Mouse (Mus musculus): ENCODE data around the gene Sdhaf1. TPM values are rescaled to one million over a fixed set of nuclear protein-coding genes. Genes with fewer than 3 reads are reported as not detected.

Sdhaf1 gene
- total and polyA plus RNA-seq, 2 experiments from 2014 or later, result 16.5 to 23.3 TPM

GRCm38 (mm10) chr7:30346635-30347379, 23.1 kb upstream of the Sdhaf1 start:
- no peak overlapping the region for H3K4me2 ChIP-seq (ENCODE audit: low read depth, low read length)
- H3K9ac ChIP-seq (replicated peaks; ENCODE audit: low read depth, low read length), result no peak overlapping the region
- H3K4me3 ChIP-seq (ENCODE audit: low read depth, low read length), result no peak overlapping the region
- no peak overlapping the region for H3K27ac ChIP-seq (ENCODE audit: low read depth)
- DNase-seq (ENCODE audit: low spot score) (no peak), ATAC-seq (ENCODE audit: insufficient read depth, low read depth) (no peak)
- no peaks in the 10 kb centered on the region for H3K36me3 ChIP-seq (replicated peaks; ENCODE audit: control insufficient read depth, insufficient read depth, low read length)
- H3K9me3 ChIP-seq (replicated peaks; ENCODE audit: control insufficient read depth, low read length), result no peaks in the 10 kb centered on the region
- TF ChIP-seq EP300 (IDR thresholded peaks at IDR 0.05; ENCODE audit: low read depth) (no peak), CTCF (IDR thresholded peaks at IDR 0.05; ENCODE audit: low read depth) (no peak)
- 21% methylated on average over 21 of the region's 21 CpGs for WGBS
- H3K27me3 ChIP-seq (ENCODE audit: control insufficient read depth, insufficient read depth, low read length), result peaks cover 41% of the 10 kb centered on the region
- no peaks in the 10 kb centered on the region for H3K4me1 ChIP-seq (ENCODE audit: control insufficient read depth, insufficient read depth)

- Histone ChIP-seq H3K27me3 (ENCODE audit: control insufficient read depth, insufficient read depth, low read length) (peaks cover 14% of the 10 kb centered on the region), H3K9me3 (replicated peaks; ENCODE audit: control insufficient read depth, low read length) (no peaks in the 10 kb centered on the region), H3K36me3 (replicated peaks; ENCODE audit: control insufficient read depth, insufficient read depth, low read length) (no peaks in the 10 kb centered on the region), H3K4me1 (ENCODE audit: control insufficient read depth, insufficient read depth) (no peaks in the 10 kb centered on the region), H3K4me3 (ENCODE audit: low read depth, low read length) (no peak overlapping the region), H3K4me2 (ENCODE audit: low read depth, low read length) (no peak overlapping the region), H3K27ac (ENCODE audit: low read depth) (no peak overlapping the region), H3K9ac (replicated peaks; ENCODE audit: low read depth, low read length) (no peak overlapping the region)
- 67% methylated on average over 5 of the region's 5 CpGs for WGBS
- DNase-seq (ENCODE audit: low spot score), result no peak
- TF ChIP-seq EP300 (IDR thresholded peaks at IDR 0.05; ENCODE audit: low read depth) (no peak), CTCF (IDR thresholded peaks at IDR 0.05; ENCODE audit: low read depth) (no peak)
- no peak for ATAC-seq (ENCODE audit: insufficient read depth, low read depth)
Observed at GRCm38 (mm10) chr7:30339432-30340109, 15.9 kb upstream of the Sdhaf1 start.

- H3K27me3 ChIP-seq (ENCODE audit: control insufficient read depth, insufficient read depth, low read length), result peaks cover 14% of the 10 kb centered on the region
- H3K4me2 ChIP-seq (ENCODE audit: low read depth, low read length), result 0 out of 2 replicates have a peak overlapping the region, but pooled peaks have one; percentile 12
- DNase-seq (ENCODE audit: low spot score), result peak; percentile 78
- no peak overlapping the region for H3K27ac ChIP-seq (ENCODE audit: low read depth)
- H3K36me3 ChIP-seq (replicated peaks; ENCODE audit: control insufficient read depth, insufficient read depth, low read length), result no peaks in the 10 kb centered on the region
- H3K9ac ChIP-seq (replicated peaks; ENCODE audit: low read depth, low read length), result no peak overlapping the region
- 3% methylated on average over 9 of the region's 9 CpGs for WGBS
- H3K4me3 ChIP-seq (ENCODE audit: low read depth, low read length), result no peak overlapping the region
- H3K4me1 ChIP-seq (ENCODE audit: control insufficient read depth, insufficient read depth), result peaks cover 26% of the 10 kb centered on the region
- no peaks in the 10 kb centered on the region for H3K9me3 ChIP-seq (replicated peaks; ENCODE audit: control insufficient read depth, low read length)
- ATAC-seq (ENCODE audit: insufficient read depth, low read depth), result no peak; the same call in 1 of the 2 replicates
- TF ChIP-seq CTCF (IDR thresholded peaks at IDR 0.05; ENCODE audit: low read depth) (peak; percentile 95), EP300 (IDR thresholded peaks at IDR 0.05; ENCODE audit: low read depth) (no peak)
Observed at GRCm38 (mm10) chr7:30336384-30336783, 12.7 kb upstream of the Sdhaf1 start.

- Histone ChIP-seq H3K4me2 (ENCODE audit: low read depth, low read length) (no peak overlapping the region), H3K36me3 (replicated peaks; ENCODE audit: control insufficient read depth, insufficient read depth, low read length) (no peaks in the 10 kb centered on the region), H3K4me1 (ENCODE audit: control insufficient read depth, insufficient read depth) (peaks cover 26% of the 10 kb centered on the region), H3K27ac (ENCODE audit: low read depth) (no peak overlapping the region), H3K9ac (replicated peaks; ENCODE audit: low read depth, low read length) (no peak overlapping the region), H3K27me3 (ENCODE audit: control insufficient read depth, insufficient read depth, low read length) (peaks cover 14% of the 10 kb centered on the region), H3K4me3 (ENCODE audit: low read depth, low read length) (no peak overlapping the region), H3K9me3 (replicated peaks; ENCODE audit: control insufficient read depth, low read length) (no peaks in the 10 kb centered on the region)
- 77% methylated on average over 6 of the region's 6 CpGs for WGBS
- no peak for DNase-seq (ENCODE audit: low spot score)
- no peak for ATAC-seq (ENCODE audit: insufficient read depth, low read depth)
- no peak for TF ChIP-seq EP300 (IDR thresholded peaks at IDR 0.05; ENCODE audit: low read depth)
- TF ChIP-seq CTCF (IDR thresholded peaks at IDR 0.05; ENCODE audit: low read depth), result no peak
Observed at GRCm38 (mm10) chr7:30335688-30336087, 12.0 kb upstream of the Sdhaf1 start.

- DNase-seq (ENCODE audit: low spot score) (no peak), ATAC-seq (ENCODE audit: insufficient read depth, low read depth) (no peak)
- Histone ChIP-seq H3K9ac (replicated peaks; ENCODE audit: low read depth, low read length) (no peak overlapping the region), H3K27ac (ENCODE audit: low read depth) (no peak overlapping the region), H3K9me3 (replicated peaks; ENCODE audit: control insufficient read depth, low read length) (no peaks in the 10 kb centered on the region), H3K27me3 (ENCODE audit: control insufficient read depth, insufficient read depth, low read length) (peaks cover 14% of the 10 kb centered on the region), H3K36me3 (replicated peaks; ENCODE audit: control insufficient read depth, insufficient read depth, low read length) (no peaks in the 10 kb centered on the region), H3K4me1 (ENCODE audit: control insufficient read depth, insufficient read depth) (peaks cover 26% of the 10 kb centered on the region), H3K4me3 (ENCODE audit: low read depth, low read length) (no peak overlapping the region), H3K4me2 (ENCODE audit: low read depth, low read length) (no peak overlapping the region)
- 73% methylated on average over 5 of the region's 5 CpGs for WGBS
- TF ChIP-seq EP300 (IDR thresholded peaks at IDR 0.05; ENCODE audit: low read depth) (no peak), CTCF (IDR thresholded peaks at IDR 0.05; ENCODE audit: low read depth) (no peak)
Observed at GRCm38 (mm10) chr7:30334563-30334962, 10.9 kb upstream of the Sdhaf1 start.
